Mouse (Mus musculus): ENCODE measurements at regions not wholly inside any gene's neighbourhood (a gene's known extent, or its start where the extent isn't known, plus 50 kb on each side); places are given as distances from the start of the nearest gene placed in this dataset.
"Not testable (repeated sequence)": the region's sequence is repeated elsewhere in the genome, so short reads cannot be mapped to it uniquely, and the experiment has no call there.

- not testable (repeated sequence) for TF ChIP-seq EP300 (IDR thresholded peaks at IDR 0.05; ENCODE audit: insufficient read depth, low read depth, low read length); POLR2A (IDR thresholded peaks at IDR 0.05; ENCODE audit: insufficient read depth, low read length); CTCF (IDR thresholded peaks at IDR 0.05; ENCODE audit: low read depth, low read length)
These were observed 488.0 kb downstream of the Dad1 start for GRCm38 (mm10) chr14:53765918-53766317.
